In the genomic region with DNA sequence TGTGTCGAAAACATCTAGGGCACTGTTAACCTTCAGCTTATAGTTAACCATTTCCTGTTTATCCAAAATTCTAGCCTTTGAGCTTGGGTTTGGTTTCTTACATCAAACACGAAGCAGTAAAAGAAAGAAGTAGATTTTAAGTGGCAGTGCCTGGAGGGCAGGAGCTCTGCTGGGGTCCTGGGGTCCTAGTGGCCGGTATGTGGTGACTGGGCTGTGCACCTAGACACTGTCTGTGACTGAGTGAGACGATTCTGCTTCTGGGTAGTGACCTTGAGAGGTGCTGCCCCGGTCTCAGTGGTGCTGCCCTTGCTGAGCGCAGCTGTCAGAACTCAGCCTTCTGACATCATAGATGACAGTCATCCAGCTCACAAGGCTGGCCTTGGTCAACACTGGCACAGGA, we compare ENCODE assay signal across 20 mouse cellular contexts.
DNase-seq lines count a peak whose midpoint lies in the region; ATAC-seq lines count a peak whose summit lies in the region.
"Had no signal": no experiment of that assay in that cellular context is flagged by ENCODE, and none has a peak within 500 bp of the region (broad histone marks: within the 10 kb centered on the region; RNA-seq: fewer than 3 reads in every experiment).

No protein-coding gene starts in this region.

- H3K4me3 ChIP-seq in limb, embryonic 12.5 days (replicated peaks) = no peak overlapping the region
- no peak overlapping the region for H3K4me3 ChIP-seq in limb, embryonic 10.5 days
- H3K4me3 ChIP-seq: embryonic facial prominence, embryonic 13.5 days; heart, adult 2 months; megakaryocyte, embryonic 14.5 days had no signal

- H3K27ac ChIP-seq in limb, embryonic 12.5 days = peak overlapping the region; percentile 85; the same call in 1 of the 2 replicates
- no peak overlapping the region; the same call in 1 of the 2 replicates for H3K27ac ChIP-seq in limb, embryonic 10.5 days
- H3K27ac ChIP-seq: heart, adult 2 months had no signal

- H3K9me3 ChIP-seq in limb, embryonic 12.5 days = peaks cover 4% of the 10 kb centered on the region; the same call in 1 of the 2 replicates
- 0 out of 2 replicates have a peak, but pooled peaks cover 2% of the 10 kb centered on the region for H3K9me3 ChIP-seq in limb, embryonic 10.5 days (replicated peaks)
- H3K9me3 ChIP-seq: embryonic facial prominence, embryonic 13.5 days had no signal

- no peak for DNase-seq in limb, embryonic 10.5 days (ENCODE audit: low spot score)
- DNase-seq in CD4-positive helper T cell, adult 2 months (ENCODE audit: low read depth, low spot score) = peak; percentile 55
- DNase-seq in T-cell, adult 2 months (ENCODE audit: low spot score) = peak; percentile 65
- DNase-seq in adrenal gland, postnatal 36 days = peak; percentile 56 to 67
- no peak for DNase-seq in layer of hippocampus, postnatal 25 days (ENCODE audit: extremely low spot score in 1 of 2, low spot score in 1 of 2)
- DNase-seq in neural tube, embryonic 10.5 days (ENCODE audit: extremely low spot score, low spot score) = no peak
- DNase-seq: cerebellum, postnatal 14 days; gastrocnemius, postnatal 14 days; heart, adult 2 months; kidney, adult 11 months; left cerebral cortex, postnatal 4 days; lung, adult 18-20 months; lung, postnatal 14 days; midbrain, embryonic 14.5 days had no signal

- H3K9ac ChIP-seq in limb, embryonic 12.5 days (replicated peaks) = no peak overlapping the region

- ATAC-seq in limb, embryonic 12.5 days (ENCODE audit: insufficient number of reproducible peaks, insufficient read depth, low FRiP score, low TSS enrichment, low read depth) = no peak
- ATAC-seq: forebrain, embryonic 14.5 days; hindbrain, embryonic 16.5 days had no signal

- H3K36me3 ChIP-seq in limb, embryonic 12.5 days = peaks cover 13% of the 10 kb centered on the region; the same call in 1 of the 2 replicates
- peaks cover 17% of the 10 kb centered on the region for H3K36me3 ChIP-seq in limb, embryonic 10.5 days

- H3K27me3 ChIP-seq in limb, embryonic 12.5 days = no peaks in the 10 kb centered on the region
- H3K27me3 ChIP-seq in limb, embryonic 10.5 days (ENCODE audit: low read depth, poor library complexity, severe bottlenecking) = no peaks in the 10 kb centered on the region
- H3K27me3 ChIP-seq: embryonic facial prominence, embryonic 13.5 days; megakaryocyte, embryonic 14.5 days had no signal

- H3K4me1 ChIP-seq in limb, embryonic 12.5 days (replicated peaks) = peaks cover 43% of the 10 kb centered on the region
- peaks cover 38% of the 10 kb centered on the region for H3K4me1 ChIP-seq in limb, embryonic 10.5 days

- WGBS in limb, embryonic 12.5 days = 55% methylated on average over 6 of the region's 6 CpGs
- 71% methylated on average over 6 of the region's 6 CpGs for WGBS in limb, embryonic 10.5 days

- no peak overlapping the region for H3K4me2 ChIP-seq in limb, embryonic 12.5 days
- H3K4me2 ChIP-seq: embryonic facial prominence, embryonic 13.5 days; liver, embryonic 11.5 days had no signal

Comparison
In these comparisons a context has a peak if more than half of its experiments do, and no peak if none do; other contexts are left out.
1. DNase-seq: peak in CD4-positive helper T cell, adult 2 months (single experiment), T-cell, adult 2 months (single experiment) and adrenal gland, postnatal 36 days (2 of 2); none in limb, embryonic 10.5 days (single experiment), layer of hippocampus, postnatal 25 days (0 of 2) and neural tube, embryonic 10.5 days (single experiment).